Mouse (Mus musculus) C2C12 (cell line): ENCODE measurements at regions not wholly inside any gene's neighbourhood (a gene's known extent, or its start where the extent isn't known, plus 50 kb on each side); places are given as distances from the start of the nearest gene placed in this dataset.

Experiments used
- CEBPB ChIP-seq: IDR thresholded peaks from one replicate; pipeline ENCODE4 v1.6.1; 2011; ENCODE audit warnings: low read depth, mild to moderate bottlenecking, control low read depth, moderate library complexity
- CTCF ChIP-seq: IDR thresholded peaks from one replicate; pipeline ENCODE4 v1.5.1; 2011; ENCODE audit not compliant: control insufficient read depth, insufficient read depth, insufficient read length
- MAX ChIP-seq: IDR thresholded peaks from one replicate; pipeline ENCODE4 v1.6.1; 2011; ENCODE audit warnings: mild to moderate bottlenecking, control low read depth

DNA sequence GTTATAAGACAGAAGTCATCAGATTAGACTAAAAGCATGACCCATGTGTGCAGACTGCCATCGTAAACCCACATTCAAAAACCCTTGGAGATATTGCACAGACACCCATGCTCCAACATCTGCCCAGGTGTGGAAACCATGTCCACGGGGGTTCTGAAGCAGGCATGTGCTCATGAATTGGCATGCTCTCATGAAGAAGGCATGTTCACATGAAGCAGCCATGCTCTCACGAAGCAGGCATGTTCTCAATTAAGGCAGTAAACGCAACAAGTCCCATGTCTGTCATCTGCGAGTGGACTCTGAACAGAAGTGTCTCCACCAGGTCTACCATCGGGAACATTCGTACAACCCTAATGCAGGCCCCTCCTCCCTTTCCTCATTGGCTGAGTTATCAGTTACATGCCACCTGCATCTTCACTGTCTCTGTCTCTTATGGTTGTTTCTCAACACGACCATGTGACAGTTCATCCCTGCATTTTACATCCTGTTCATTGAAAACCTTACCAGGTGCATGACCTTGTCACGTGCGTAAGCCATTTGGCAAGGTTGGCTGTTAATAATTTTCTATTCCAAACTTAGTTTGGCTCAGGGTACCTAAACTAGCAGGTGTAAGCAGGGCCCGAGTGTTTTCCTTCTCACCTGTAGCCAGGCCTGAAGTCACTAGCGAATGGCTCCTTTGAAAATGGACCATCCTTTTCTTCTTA is 193.4 kb downstream of the Tcp10c start:
- TF ChIP-seq CTCF (no peak), CEBPB (no peak), MAX (no peak)
